Mouse (Mus musculus): ENCODE measurements around the gene Ldah.

The Ldah gene

GRCm38 (mm10) chr12:8313270-8313771 is 105.4 kb downstream of the Ldah start, which contains the start of gene Hs1bp3:
Gene Hs1bp3, plus strand, starts transcription at chr12:8313432.
- DNase-seq (ENCODE audit: low read depth in 1 of 2, low spot score in 2 of 2) = peak; percentile 50 to 69

DNA sequence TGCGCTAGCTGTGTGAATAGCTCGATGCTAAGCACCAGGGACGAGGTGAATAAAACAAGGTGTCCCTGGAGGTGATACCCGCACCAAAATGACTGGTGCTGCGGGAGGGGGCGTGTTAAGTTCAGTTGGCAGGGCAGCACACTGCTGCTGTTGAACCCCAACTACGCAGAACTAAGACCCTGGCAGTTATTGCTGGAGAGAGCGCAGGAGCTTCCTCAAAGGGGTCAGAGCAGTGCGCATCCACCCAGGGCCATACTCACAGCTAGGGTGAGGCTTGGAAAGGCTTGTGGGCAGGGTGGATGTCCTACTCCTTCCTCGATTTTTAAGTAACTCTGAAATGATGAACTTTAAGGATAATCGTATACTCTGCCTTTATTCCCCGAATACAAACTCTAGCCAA is 105.9 kb downstream of the Ldah start:
- no peak for DNase-seq (ENCODE audit: low read depth in 1 of 2, low spot score in 2 of 2)

DNA sequence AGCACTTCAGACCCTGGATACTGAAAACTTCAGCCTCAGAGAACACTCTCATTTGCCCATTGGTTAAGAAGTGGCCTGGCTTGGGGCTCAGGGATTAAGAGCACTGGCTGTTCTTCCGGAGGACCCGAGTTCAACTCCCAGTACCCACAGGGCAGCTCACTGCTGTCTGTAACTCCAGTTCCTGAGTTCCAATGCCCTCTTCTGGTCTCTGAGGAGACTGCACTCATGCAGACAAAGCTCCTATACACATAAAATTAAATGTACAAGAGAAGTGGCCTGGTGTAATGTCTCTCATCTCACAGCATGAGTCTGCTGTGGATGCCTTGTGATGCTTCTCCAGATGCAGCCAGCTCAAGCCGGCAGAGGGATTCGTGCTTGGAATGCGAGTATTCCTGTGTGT is 108.6 kb downstream of the Ldah start:
- DNase-seq (ENCODE audit: low read depth in 1 of 2, low spot score in 2 of 2) = no peak

- peak in 1 of 2 experiments; percentile 66 for DNase-seq (ENCODE audit: low read depth in 1 of 2, low spot score in 2 of 2)
Measured at GRCm38 (mm10) chr12:8320084-8320713, 112.3 kb downstream of the Ldah start.

GRCm38 (mm10) chr12:8321506-8321905 is 113.6 kb downstream of the Ldah start:
- no peak for DNase-seq (ENCODE audit: low read depth in 1 of 2, low spot score in 2 of 2)

GRCm38 (mm10) chr12:8324086-8324485 is 116.2 kb downstream of the Ldah start:
- no peak for DNase-seq (ENCODE audit: low read depth in 1 of 2, low spot score in 2 of 2)

- DNase-seq (ENCODE audit: low read depth in 1 of 2, low spot score in 2 of 2) = no peak
Measured at GRCm38 (mm10) chr12:8325245-8325942, 117.5 kb downstream of the Ldah start.

- no peak for DNase-seq (ENCODE audit: low read depth in 1 of 2, low spot score in 2 of 2)
Measured at GRCm38 (mm10) chr12:8325943-8326522, 118.1 kb downstream of the Ldah start.

GRCm38 (mm10) chr12:8326825-8327674 is 119.1 kb downstream of the Ldah start:
- peak; percentile 66 to 80 for DNase-seq (ENCODE audit: low read depth in 1 of 2, low spot score in 2 of 2)

GRCm38 (mm10) chr12:8327675-8328053 is 119.8 kb downstream of the Ldah start:
- no peak for DNase-seq (ENCODE audit: low read depth in 1 of 2, low spot score in 2 of 2)

- DNase-seq (ENCODE audit: low read depth in 1 of 2, low spot score in 2 of 2) = no peak
Measured at GRCm38 (mm10) chr12:8329236-8329635, 121.3 kb downstream of the Ldah start.

- DNase-seq (ENCODE audit: low read depth in 1 of 2, low spot score in 2 of 2) = no peak
Measured at GRCm38 (mm10) chr12:8331489-8332173, 123.7 kb downstream of the Ldah start.

- no peak for DNase-seq (ENCODE audit: low read depth in 1 of 2, low spot score in 2 of 2)
Measured at GRCm38 (mm10) chr12:8332174-8332542, 124.3 kb downstream of the Ldah start.

DNA sequence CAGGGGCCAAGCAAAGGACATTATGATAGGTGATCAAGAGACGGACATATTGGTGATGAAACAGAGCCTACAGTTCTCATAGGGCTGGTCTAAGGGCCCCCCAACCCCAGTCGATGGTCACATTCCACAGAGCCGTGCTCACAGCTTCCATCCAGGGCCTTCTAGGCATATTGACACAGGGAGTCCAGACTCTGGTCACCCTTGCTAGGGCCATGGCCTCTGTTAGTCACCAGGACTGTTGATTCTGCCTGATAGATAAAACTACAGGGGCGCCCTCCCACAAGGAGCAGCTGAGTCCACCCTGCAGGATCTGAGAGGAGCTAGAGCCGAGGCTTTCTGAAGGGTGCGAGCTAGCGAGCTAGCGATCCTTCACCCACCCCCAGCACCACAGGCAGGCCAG is 125.7 kb downstream of the Ldah start:
- no peak for DNase-seq (ENCODE audit: low read depth in 1 of 2, low spot score in 2 of 2)

- no peak for DNase-seq (ENCODE audit: low read depth in 1 of 2, low spot score in 2 of 2)
Measured at GRCm38 (mm10) chr12:8334261-8334660, 126.4 kb downstream of the Ldah start.

Data from monocyte, adult 2 months (primary cell).